8 mouse cellular contexts compared by ENCODE assay signal in genomic region chr2:170222819-170223218, GRCm38 (mm10).
A peak's percentile ranks its signal among the peaks of the same experiment; 100 is the strongest.
DNase-seq lines count a peak whose midpoint lies in the region; ATAC-seq and TF ChIP-seq lines count a peak whose summit lies in the region.

No protein-coding gene starts in this region.

- peak; percentile 58 for DNase-seq in CD4-positive, CD25-positive, alpha-beta regulatory T cell, adult 2 months (ENCODE audit: low read depth, low spot score)
- DNase-seq in MEL (ENCODE audit: low read depth, low spot score), result peak; percentile 79
- peak; percentile 64 for DNase-seq in liver
- peak; percentile 59 for DNase-seq in thymus, postnatal 14 days
- no peak for DNase-seq in right cerebral cortex, postnatal 36 days (ENCODE audit: low spot score in 2 of 2)
- DNase-seq in kidney, adult 9 months, result no peak

- ATAC-seq in CD4-positive, CD25-positive, alpha-beta regulatory T cell, adult 4 months, result no peak
- no peak for ATAC-seq in forebrain, embryonic 15.5 days (replicated peaks)

- no peaks in the 10 kb centered on the region for H3K9me3 ChIP-seq in MEL (replicated peaks; ENCODE audit: insufficient read depth, low read length)
- no peaks in the 10 kb centered on the region for H3K9me3 ChIP-seq in forebrain, embryonic 15.5 days

- H3K27ac ChIP-seq in MEL (ENCODE audit: control insufficient read depth, low read depth, low read length), result peak overlapping the region; percentile 56
- peak overlapping the region; percentile 3; the same call in 1 of the 2 replicates for H3K27ac ChIP-seq in forebrain, embryonic 15.5 days (replicated peaks)

- no peaks in the 10 kb centered on the region for H3K27me3 ChIP-seq in MEL (ENCODE audit: control insufficient read depth in 1 of 2, insufficient read depth in 2 of 2, low read length in 2 of 2)
- no peaks in the 10 kb centered on the region for H3K27me3 ChIP-seq in forebrain, embryonic 15.5 days

- no peak for TF ChIP-seq RAD21 in MEL (IDR thresholded peaks at IDR 0.05; ENCODE audit: low read depth, low read length)

- peaks cover 4 to 11% of the 10 kb centered on the region in 2 experiments; a peak in 3 of 4 replicates for H3K4me1 ChIP-seq in MEL (ENCODE audit: control insufficient read depth in 1 of 2, insufficient read depth in 2 of 2, low read length in 2 of 2)
- H3K4me1 ChIP-seq in forebrain, embryonic 15.5 days, result peaks cover 54% of the 10 kb centered on the region

- peak overlapping the region; percentile 11; the same call in 1 of the 2 replicates for H3K4me2 ChIP-seq in forebrain, embryonic 15.5 days (replicated peaks)

- H3K79me2 ChIP-seq in MEL (ENCODE audit: control insufficient read depth, insufficient read depth, low read length, poor library complexity), result peaks cover 2% of the 10 kb centered on the region; the same call in 1 of the 2 replicates

- under 1% methylated on average over 6 of the region's 6 CpGs for WGBS in forebrain, embryonic 15.5 days

- peaks cover 0 to 5% of the 10 kb centered on the region in 2 experiments; a peak in 2 of 4 replicates for H3K36me3 ChIP-seq in MEL (ENCODE audit: control insufficient read depth in 1 of 2, insufficient read depth in 2 of 2, low read length in 2 of 2)
- no peaks in the 10 kb centered on the region for H3K36me3 ChIP-seq in forebrain, embryonic 15.5 days

- TF ChIP-seq EP300 in MEL (IDR thresholded peaks at IDR 0.05; ENCODE audit: low read depth in 1 of 2, low read length in 2 of 2), result peak; percentile 30 to 78; a peak in 3 of 4 replicates

- TF ChIP-seq CTCF in MEL (IDR thresholded peaks at IDR 0.05 in 2 of 3, conservative IDR thresholded peaks at IDR 0.05 in 1 of 3; ENCODE audit: control insufficient read depth in 1 of 3, insufficient read depth in 1 of 3, low read depth in 2 of 3, low read length in 3 of 3, poor library complexity in 1 of 3, severe bottlenecking in 1 of 3), result no peak

- TF ChIP-seq POLR2A in MEL (IDR thresholded peaks at IDR 0.05; ENCODE audit: control insufficient read depth in 1 of 2, insufficient read depth in 1 of 2, low read depth in 1 of 2, low read length in 2 of 2, poor library complexity in 1 of 2), result no peak

- H3K4me3 ChIP-seq in MEL (ENCODE audit: control insufficient read depth in 1 of 2, insufficient read depth in 1 of 2, low read depth in 2 of 2, low read length in 2 of 2), result peak overlapping the region; percentile 55 to 95
- no peak overlapping the region for H3K4me3 ChIP-seq in forebrain, embryonic 15.5 days

- H3K9ac ChIP-seq in MEL (ENCODE audit: control insufficient read depth, low read depth, low read length, poor library complexity, severe bottlenecking), result peak overlapping the region; percentile 63
- no peak overlapping the region for H3K9ac ChIP-seq in forebrain, embryonic 15.5 days (replicated peaks)

TF ChIP-seq in MEL, 35 proteins besides CTCF, POLR2A, EP300 and RAD21:
- TF ChIP-seq KAT2A (conservative IDR thresholded peaks at IDR 0.05; ENCODE audit: low read depth, low read length), result no peak
- peak; percentile 65; the same call in 1 of the 2 replicates for TF ChIP-seq ETS1 (IDR thresholded peaks at IDR 0.05; ENCODE audit: low read depth, low read length)
- no peak for TF ChIP-seq MAX (IDR thresholded peaks at IDR 0.05; ENCODE audit: low read length)
- TF ChIP-seq CHD2 (IDR thresholded peaks at IDR 0.05; ENCODE audit: low read length), result no peak
- peak; percentile 72; the same call in 1 of the 2 replicates for TF ChIP-seq TCF12 (IDR thresholded peaks at IDR 0.05; ENCODE audit: low read depth, low read length)
- no peak for TF ChIP-seq ZMIZ1 (IDR thresholded peaks at IDR 0.05; ENCODE audit: low read depth, low read length)
- TF ChIP-seq ZKSCAN1 (IDR thresholded peaks at IDR 0.05; ENCODE audit: low read depth, low read length), result no peak
- no peak for TF ChIP-seq ZC3H11A (IDR thresholded peaks at IDR 0.05; ENCODE audit: low read depth, low read length)
- no peak for TF ChIP-seq USF2 (IDR thresholded peaks at IDR 0.05; ENCODE audit: borderline replicate concordance in 1 of 2, insufficient read depth in 1 of 2, low read depth in 1 of 2, low read length in 2 of 2)
- TF ChIP-seq NELFE (IDR thresholded peaks at IDR 0.05; ENCODE audit: low read depth, low read length), result no peak
- no peak for TF ChIP-seq USF1 (IDR thresholded peaks at IDR 0.05; ENCODE audit: low read depth, low read length)
- TF ChIP-seq POLR2AphosphoS5 (IDR thresholded peaks at IDR 0.05; ENCODE audit: borderline replicate concordance, low read depth, low read length), result no peak
- no peak for TF ChIP-seq CHD1 (IDR thresholded peaks at IDR 0.05; ENCODE audit: low read depth, low read length)
- TF ChIP-seq MXI1 (IDR thresholded peaks at IDR 0.05; ENCODE audit: low read depth, low read length), result no peak; the same call in 1 of the 2 replicates
- no peak for TF ChIP-seq MEF2A (IDR thresholded peaks at IDR 0.05; ENCODE audit: extremely low read depth, insufficient replicate concordance, low read depth, low read length, poor library complexity, severe bottlenecking)
- TF ChIP-seq MYB (IDR thresholded peaks at IDR 0.05; ENCODE audit: low read depth, low read length), result no peak
- peak; percentile 54; the same call in 1 of the 2 replicates for TF ChIP-seq TBP (IDR thresholded peaks at IDR 0.05; ENCODE audit: low read depth, low read length)
- TF ChIP-seq NRF1 (IDR thresholded peaks at IDR 0.05; ENCODE audit: insufficient read depth, low read depth, low read length, poor library complexity, severe bottlenecking), result no peak
- TF ChIP-seq HCFC1 (IDR thresholded peaks at IDR 0.05; ENCODE audit: low read depth, low read length), result no peak
- TF ChIP-seq JUND (IDR thresholded peaks at IDR 0.05; ENCODE audit: low read depth, low read length), result no peak
- TF ChIP-seq SMC3 (IDR thresholded peaks at IDR 0.05; ENCODE audit: low read depth, low read length), result no peak
- TF ChIP-seq E2F4 (IDR thresholded peaks at IDR 0.05; ENCODE audit: borderline replicate concordance, low read depth, low read length), result no peak
- peak; percentile 26; the same call in 1 of the 2 replicates for TF ChIP-seq GATA1 (IDR thresholded peaks at IDR 0.05; ENCODE audit: low read depth, low read length)
- TF ChIP-seq ELF1 (IDR thresholded peaks at IDR 0.05; ENCODE audit: low read depth, low read length), result no peak
- no peak for TF ChIP-seq POLR2AphosphoS2 (IDR thresholded peaks at IDR 0.05; ENCODE audit: low read length)
- peak; percentile 54 for TF ChIP-seq ZNF384 (IDR thresholded peaks at IDR 0.05; ENCODE audit: low read depth, low read length)
- peak; percentile 85 for TF ChIP-seq TAL1 (IDR thresholded peaks at IDR 0.05; ENCODE audit: low read length)
- no peak for TF ChIP-seq BHLHE40 (IDR thresholded peaks at IDR 0.05; ENCODE audit: borderline replicate concordance, low read depth, low read length)
- TF ChIP-seq SIN3A (IDR thresholded peaks at IDR 0.05; ENCODE audit: low read length), result peak; percentile 35; the same call in 1 of the 2 replicates
- peak; percentile 60; the same call in 1 of the 2 replicates for TF ChIP-seq RCOR1 (IDR thresholded peaks at IDR 0.05; ENCODE audit: low read depth, low read length)
- no peak for TF ChIP-seq MAFK (IDR thresholded peaks at IDR 0.05; ENCODE audit: borderline replicate concordance, low read depth, low read length)
- TF ChIP-seq MAZ (IDR thresholded peaks at IDR 0.05; ENCODE audit: low read depth, low read length), result no peak
- no peak for TF ChIP-seq MYC (IDR thresholded peaks at IDR 0.05; ENCODE audit: low read depth, low read length)

Comparison
In these comparisons a context has a peak if more than half of its experiments do, and no peak if none do; other contexts are left out.
1. DNase-seq: peak in CD4-positive, CD25-positive, alpha-beta regulatory T cell, adult 2 months (single experiment), MEL (single experiment), liver (single experiment) and thymus, postnatal 14 days (single experiment); none in right cerebral cortex, postnatal 36 days (0 of 2) and kidney, adult 9 months (single experiment).